Mouse (Mus musculus) G1E (cell line): ENCODE results near the gene Zxdc. TPM values are rescaled to one million over a fixed set of nuclear protein-coding genes. Genes with fewer than 3 reads are reported as not detected.

Experiments used
- ATAC-seq: 2 replicates; pipeline ENCODE4 v1.8.0; 2016; ENCODE audit warnings: mild to moderate bottlenecking; ENCODE audit not compliant: insufficient number of reproducible peaks, poor library complexity, low FRiP score, severe bottlenecking; ENCODE audit errors: extremely low read depth
- DNase-seq: peaks from one replicate; pipeline ENCODE4 v3.0.0; 2012; ENCODE audit warnings: low spot score
- H3K27me3 ChIP-seq: 2 replicates; pipeline ENCODE4 v1.6.1; 2012; ENCODE audit warnings: mild to moderate bottlenecking, low read length, inconsistent platforms; ENCODE audit not compliant: insufficient read depth
- H3K36me3 ChIP-seq: replicated peaks from 2 replicates; pipeline ENCODE3; 2012; ENCODE audit warnings: mild to moderate bottlenecking, inconsistent platforms
- H3K4me1 ChIP-seq: 2 replicates; pipeline ENCODE4 v1.6.1; 2012; ENCODE audit warnings: low read depth, low read length, inconsistent platforms, mixed read lengths; ENCODE audit not compliant: insufficient read depth
- H3K4me3 ChIP-seq: 2 replicates; pipeline ENCODE4 v1.5.1; 2012; ENCODE audit warnings: low read depth, mild to moderate bottlenecking, inconsistent platforms, low read length, moderate library complexity, mixed read lengths
- H3K9me3 ChIP-seq: replicated peaks from 2 replicates; pipeline ENCODE4 v1.6.1; 2012; ENCODE audit warnings: inconsistent platforms
- CTCF ChIP-seq: IDR thresholded peaks from 2 replicates; pipeline ENCODE4 v1.5.1; 2012; ENCODE audit warnings: low read depth, low read length, inconsistent platforms, mixed read lengths
- GATA1 ChIP-seq: IDR thresholded peaks from 2 replicates; pipeline ENCODE4 v1.6.1; 2012; ENCODE audit warnings: borderline replicate concordance, low read length, inconsistent platforms, mixed read lengths
- GATA2 ChIP-seq: IDR thresholded peaks from 2 replicates; pipeline ENCODE4 v1.6.1; 2012; ENCODE audit warnings: low read depth, low read length, inconsistent platforms, borderline replicate concordance
- POLR2AphosphoS5 ChIP-seq: IDR thresholded peaks from 2 replicates; pipeline ENCODE4 v1.6.1; 2012; ENCODE audit warnings: low read depth, low read length, inconsistent platforms; ENCODE audit not compliant: insufficient replicate concordance
- TAL1 ChIP-seq: conservative IDR thresholded peaks from 2 replicates; pipeline ENCODE4 v1.6.1; 2012; ENCODE audit warnings: low read depth, low read length, inconsistent platforms, mixed read lengths
- polyA plus RNA-seq: library from polyadenylated mRNA; stranded (reverse); fragments of >175 nt; gene quantifications from 2 replicates; pipeline ENCODE4 v1.2.3, GENCODE M21; 2012
- total RNA-seq, 2 experiments: library from RNA; stranded (forward) in 1 of 2; stranded (reverse) in 1 of 2; fragments of 200-1000 nt in 1 of 2; fragments of >200 nt in 1 of 2; fragmentation: Nextera tagmentation in 1 of 2; gene quantifications; 2 replicates each; pipeline ENCODE4 v1.2.3; 2014 to 2017

Gene Zxdc
- total and polyA plus RNA-seq, 3 experiments: 19.0 to 32.5 (median 24.9) TPM

GRCm38 (mm10) chr6:90395751-90396150 lies 26.5 kb downstream of the Zxdc start:
- Histone ChIP-seq H3K4me3 (no peak overlapping the region), H3K9me3 (no peaks in the 10 kb centered on the region)
- ATAC-seq: no peak

DNA sequence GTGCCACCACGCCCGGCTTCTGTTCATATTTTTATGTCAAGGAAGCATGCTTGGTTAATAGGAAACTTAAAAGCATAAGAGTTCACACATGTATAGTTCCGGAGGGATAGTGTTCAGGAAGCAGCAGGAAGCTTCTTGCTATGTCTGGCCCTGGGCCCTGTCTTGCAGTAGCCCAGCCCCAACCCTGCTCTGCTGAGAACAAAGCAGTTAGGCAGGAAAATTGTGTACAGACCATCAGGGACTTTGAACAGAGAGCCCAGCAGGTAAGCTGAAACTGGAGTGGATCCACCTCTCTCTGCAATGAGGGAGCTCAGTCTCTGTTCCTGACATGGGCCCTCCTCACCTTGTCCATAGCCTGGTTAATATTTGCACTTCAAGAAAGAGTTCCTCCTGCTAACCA lies 28.0 kb downstream of the Zxdc start:
- Histone ChIP-seq H3K9me3 (no peaks in the 10 kb centered on the region), H3K4me3 (no peak overlapping the region), H3K27me3 (no peaks in the 10 kb centered on the region), H3K36me3 (peaks cover 88% of the 10 kb centered on the region), H3K4me1 (0 out of 2 replicates have a peak, but pooled peaks cover 2% of the 10 kb centered on the region)
- ATAC-seq (no peak), DNase-seq (no peak)
- no peak for TF ChIP-seq GATA1
- TF ChIP-seq GATA2: no peak
- no peak for TF ChIP-seq POLR2AphosphoS5
- no peak for TF ChIP-seq CTCF
- no peak for TF ChIP-seq TAL1

More at GRCm38 (mm10) chr6:90395751-90396150, 26.5 kb downstream of the Zxdc start:
- H3K4me1 ChIP-seq: 0 out of 2 replicates have a peak, but pooled peaks cover 2% of the 10 kb centered on the region
- no peak for DNase-seq
- TF ChIP-seq GATA1: no peak
- TF ChIP-seq POLR2AphosphoS5: no peak
- no peak for TF ChIP-seq CTCF
- no peak for TF ChIP-seq GATA2
- no peak for TF ChIP-seq TAL1
- H3K36me3 ChIP-seq: peaks cover 88% of the 10 kb centered on the region
- H3K27me3 ChIP-seq: no peaks in the 10 kb centered on the region

- peaks cover 23% of the 10 kb centered on the region for H3K36me3 ChIP-seq
- H3K4me1 ChIP-seq: no peaks in the 10 kb centered on the region
- no peak for TF ChIP-seq GATA1
- TF ChIP-seq GATA2: no peak
- TF ChIP-seq POLR2AphosphoS5: no peak
- no peak for TF ChIP-seq TAL1
- no peak for TF ChIP-seq CTCF
- no peak overlapping the region for H3K4me3 ChIP-seq
- DNase-seq (no peak), ATAC-seq (no peak)
- no peaks in the 10 kb centered on the region for H3K9me3 ChIP-seq
- H3K27me3 ChIP-seq: peaks cover 11% of the 10 kb centered on the region; the same call in 1 of the 2 replicates
Observed at GRCm38 (mm10) chr6:90408632-90409031, 39.3 kb downstream of the Zxdc start.

DNA sequence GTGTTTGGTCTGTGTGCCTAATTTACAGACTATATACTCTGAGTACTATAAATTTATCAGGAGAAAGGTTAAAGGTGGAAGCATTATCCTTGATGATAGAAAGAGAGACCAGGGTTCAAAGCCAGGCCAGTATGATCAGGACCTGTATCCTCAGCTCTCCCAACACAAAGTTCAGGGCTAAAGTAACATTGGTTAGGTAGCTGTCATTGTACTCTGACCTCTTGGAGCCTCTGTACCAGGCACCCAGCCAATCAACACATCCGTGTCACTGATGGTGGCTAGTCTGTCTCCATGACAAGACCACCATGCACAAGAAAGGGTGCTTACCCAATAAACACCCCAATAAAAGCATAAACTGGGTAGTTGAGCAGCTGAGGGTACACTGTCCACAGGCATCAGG lies 41.7 kb downstream of the Zxdc start:
- H3K4me3 ChIP-seq: no peak overlapping the region
- H3K4me1 ChIP-seq: no peaks in the 10 kb centered on the region
- ATAC-seq: no peak
- no peak for DNase-seq
- TF ChIP-seq CTCF: no peak
- TF ChIP-seq GATA2: no peak
- TF ChIP-seq POLR2AphosphoS5: no peak
- TF ChIP-seq TAL1: no peak
- no peak for TF ChIP-seq GATA1
- no peaks in the 10 kb centered on the region for H3K9me3 ChIP-seq
- H3K27me3 ChIP-seq: peaks cover 25% of the 10 kb centered on the region; the same call in 1 of the 2 replicates
- peaks cover 2% of the 10 kb centered on the region for H3K36me3 ChIP-seq

- TF ChIP-seq GATA2: no peak
- no peaks in the 10 kb centered on the region for H3K36me3 ChIP-seq
- no peak for DNase-seq
- ATAC-seq: no peak
- peaks cover 29% of the 10 kb centered on the region for H3K27me3 ChIP-seq
- H3K9me3 ChIP-seq: no peaks in the 10 kb centered on the region
- H3K4me1 ChIP-seq: no peaks in the 10 kb centered on the region
- H3K4me3 ChIP-seq: no peak overlapping the region
Observed at GRCm38 (mm10) chr6:90411926-90412325, 42.6 kb downstream of the Zxdc start.

GRCm38 (mm10) chr6:90422565-90422964 lies 53.3 kb downstream of the Zxdc start:
- Histone ChIP-seq H3K27me3 (peaks cover 39% of the 10 kb centered on the region), H3K36me3 (no peaks in the 10 kb centered on the region), H3K4me3 (no peak overlapping the region), H3K9me3 (no peaks in the 10 kb centered on the region), H3K4me1 (peaks cover 13% of the 10 kb centered on the region)
- DNase-seq (peak; percentile 59), ATAC-seq (no peak; the same call in 1 of the 2 replicates)
- TF ChIP-seq GATA2: no peak
- peak; percentile 80 for TF ChIP-seq CTCF

GRCm38 (mm10) chr6:90425361-90425760 lies 56.1 kb downstream of the Zxdc start:
- no peak for TF ChIP-seq CTCF
- TF ChIP-seq TAL1: no peak
- no peak for TF ChIP-seq GATA2
- TF ChIP-seq GATA1: no peak
- no peak for TF ChIP-seq POLR2AphosphoS5
- H3K27me3 ChIP-seq: peaks cover 37% of the 10 kb centered on the region
- no peak overlapping the region for H3K4me3 ChIP-seq
- ATAC-seq (no peak), DNase-seq (no peak)
- no peaks in the 10 kb centered on the region for H3K36me3 ChIP-seq
- H3K9me3 ChIP-seq: no peaks in the 10 kb centered on the region
- H3K4me1 ChIP-seq: peaks cover 19% of the 10 kb centered on the region
